Mouse (Mus musculus) thymus, postnatal 0 days (tissue): Measurements from ENCODE around the gene Tmem141. TPM values are rescaled to one million over a fixed set of nuclear protein-coding genes. Genes with fewer than 3 reads are reported as not detected.
A peak's percentile ranks its signal among the peaks of the same experiment; 100 is the strongest.

Experiments
- DNase-seq: peaks from one replicate; pipeline ENCODE4 v3.0.0-alpha.2; 2015; ENCODE audit warnings: low spot score
- polyA plus RNA-seq: library from polyadenylated mRNA; unstranded; fragments of >200 nt; fragmentation: Nextera tagmentation; extraction: Ambion mirVana; gene quantifications from 2 replicates; pipeline ENCODE4 v1.2.1, GENCODE M21; 2015

The Tmem141 gene
- polyA plus RNA-seq, 1 experiment from 2014 or later = 7.0 TPM

- DNase-seq = no peak
These were observed 43.6 kb downstream of the Tmem141 start for GRCm38 (mm10) chr2:25577951-25578795.

GRCm38 (mm10) chr2:25576965-25577891 is 44.6 kb downstream of the Tmem141 start:
- DNase-seq = peak; percentile 34

GRCm38 (mm10) chr2:25576028-25576850 is 45.6 kb downstream of the Tmem141 start:
- DNase-seq = no peak

GRCm38 (mm10) chr2:25575432-25576027 is 46.3 kb downstream of the Tmem141 start:
- peak; percentile 70 for DNase-seq

GRCm38 (mm10) chr2:25574579-25575431 is 47.0 kb downstream of the Tmem141 start, which contains the start of the genes Mamdc4 and Phpt1:
TSS of gene Mamdc4 (minus strand) at chr2:25574845.
TSS of gene Phpt1 (minus strand) at chr2:25575224.
- DNase-seq = peak; percentile 98

GRCm38 (mm10) chr2:25574136-25574535 is 47.7 kb downstream of the Tmem141 start:
- DNase-seq = no peak

GRCm38 (mm10) chr2:25573068-25573467 is 48.7 kb downstream of the Tmem141 start:
- no peak for DNase-seq

GRCm38 (mm10) chr2:25571221-25571620 is 50.6 kb downstream of the Tmem141 start:
- no peak for DNase-seq

Other genes starting within 250 kb of the Tmem141 start
- 22.8 and 25.4 TPM in 2 replicates for gene Sapcd2, start 249.7 kb downstream of the Tmem141 start, polyA plus RNA-seq
- 7.6 and 9.0 TPM in 2 replicates for gene Entpd2, start 226.1 kb downstream of the Tmem141 start, polyA plus RNA-seq
- 6.3 and 7.2 TPM in 2 replicates for gene Npdc1, start 222.7 kb downstream of the Tmem141 start, polyA plus RNA-seq
- gene Fut7, start 198.7 kb downstream of the Tmem141 start, polyA plus RNA-seq = 1.4 and 1.8 TPM in 2 replicates
- gene Abca2, start 193.3 kb downstream of the Tmem141 start, polyA plus RNA-seq = 3.3 and 4.7 TPM in 2 replicates
- 3.6 and 4.7 TPM in 2 replicates for gene Clic3, start 165.2 kb downstream of the Tmem141 start, polyA plus RNA-seq
- 72.4 and 83.3 TPM in 2 replicates for gene Paxx, start 160.9 kb downstream of the Tmem141 start, polyA plus RNA-seq
- 6.3 TPM in 2 replicates for gene Ptgds, start 152.0 kb downstream of the Tmem141 start, polyA plus RNA-seq
- not detected in 2 replicates for gene Lcn12, start 128.1 kb downstream of the Tmem141 start, polyA plus RNA-seq
- gene Fbxw5, start 121.3 kb downstream of the Tmem141 start, polyA plus RNA-seq = 44.3 and 47.2 TPM in 2 replicates
- gene C8g, start 120.3 kb downstream of the Tmem141 start, polyA plus RNA-seq = 5.6 and 6.4 TPM in 2 replicates
- gene Traf2, start 75.1 kb downstream of the Tmem141 start, polyA plus RNA-seq = 58.1 and 59.1 TPM in 2 replicates
- 466 and 515 TPM in 2 replicates for gene Edf1, start 64.2 kb downstream of the Tmem141 start, polyA plus RNA-seq
- gene Mamdc4, start 47.2 kb downstream of the Tmem141 start, polyA plus RNA-seq = 0.53 and 1.0 TPM in 2 replicates
- 184 and 191 TPM in 2 replicates for gene Phpt1, start 46.8 kb downstream of the Tmem141 start, polyA plus RNA-seq
- gene Ajm1, start 40.2 kb downstream of the Tmem141 start, polyA plus RNA-seq = 0.04 and 0.49 TPM in 2 replicates
- 30.3 and 39.7 TPM in 2 replicates for gene Rabl6, start 13.5 kb downstream of the Tmem141 start, polyA plus RNA-seq
- gene Ccdc183, start 4.3 kb downstream of the Tmem141 start, polyA plus RNA-seq = 0.04 and 0.05 TPM in 2 replicates
- gene Fcna, start 6.0 kb upstream of the Tmem141 start, polyA plus RNA-seq = 9.1 and 9.2 TPM in 2 replicates
- gene Lcn8, start 31.1 kb upstream of the Tmem141 start, polyA plus RNA-seq = 0.38 and 0.76 TPM in 2 replicates
- gene Lcn5, start 35.9 kb upstream of the Tmem141 start, polyA plus RNA-seq = not detected in 2 replicates
- 0.24 TPM in 1 of 2 replicates, not detected in the other for gene Lcn6, start 54.8 kb upstream of the Tmem141 start, polyA plus RNA-seq
- 0.45 and 0.49 TPM in 2 replicates for gene Lcn10, start 60.7 kb upstream of the Tmem141 start, polyA plus RNA-seq
- gene Obp2a, start 78.0 kb upstream of the Tmem141 start, polyA plus RNA-seq = 1.5 and 1.9 TPM in 2 replicates
- 50.9 and 57.4 TPM in 2 replicates for gene Bmyc, start 84.7 kb upstream of the Tmem141 start, polyA plus RNA-seq
- 0.24 TPM in 1 of 2 replicates, not detected in the other for gene Obp2b, start 115.0 kb upstream of the Tmem141 start, polyA plus RNA-seq
- gene Lcn3, start 143.6 kb upstream of the Tmem141 start, polyA plus RNA-seq = 0.45 and 0.56 TPM in 2 replicates
- 0.89 and 1.1 TPM in 2 replicates for gene Lcn11, start 155.0 kb upstream of the Tmem141 start, polyA plus RNA-seq
- gene Gm13539, start 160.3 kb upstream of the Tmem141 start, polyA plus RNA-seq = 2.3 and 2.6 TPM in 2 replicates
- not detected in 2 replicates for gene Glt6d1, start 193.8 kb upstream of the Tmem141 start, polyA plus RNA-seq
- gene Lcn9, start 201.1 kb upstream of the Tmem141 start, polyA plus RNA-seq = 0.17 TPM in 1 of 2 replicates, not detected in the other
- 0.19 and 0.25 TPM in 2 replicates for gene Sohlh1, start 225.2 kb upstream of the Tmem141 start, polyA plus RNA-seq
- gene Kcnt1, start 241.7 kb upstream of the Tmem141 start, polyA plus RNA-seq = 0.14 and 0.18 TPM in 2 replicates